Mouse (Mus musculus) B cell, adult 2 months (primary cell): ENCODE measurements around the gene Oaz2.
"Not testable (repeated sequence)": the region's sequence is repeated elsewhere in the genome, so short reads cannot be mapped to it uniquely, and the experiment has no call there.

Experiments used
- DNase-seq, 2 experiments: peaks; one replicate each; pipeline ENCODE4 v3.0.0; 2022

Oaz2 gene

GRCm38 (mm10) chr9:65667701-65668100 is at the start of gene Oaz2:
Gene Oaz2, plus strand, starts transcription at chr9:65668001.
- DNase-seq: no peak

DNA sequence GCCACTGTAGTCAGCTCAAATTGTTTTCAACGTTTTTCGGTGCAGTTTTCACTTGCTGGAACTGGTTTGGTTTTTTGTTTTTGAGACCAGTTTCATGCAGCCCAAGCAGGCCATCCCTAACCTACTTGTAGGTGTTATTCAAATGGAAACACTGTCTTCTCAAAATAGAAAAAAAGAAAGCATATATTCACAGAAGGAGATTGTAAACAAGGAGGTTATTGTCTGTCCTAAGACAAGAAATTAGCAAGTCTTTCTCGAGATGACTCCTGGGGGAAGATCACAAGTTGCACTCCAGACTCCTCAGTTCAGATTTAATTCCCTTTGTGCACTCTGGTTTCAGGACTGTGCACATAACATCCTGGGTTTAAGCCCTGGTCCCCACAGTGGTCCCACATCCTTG is 48.5 kb upstream of the Oaz2 start:
- no peak for DNase-seq

- no peak for DNase-seq
Measured at GRCm38 (mm10) chr9:65621196-65621595, 46.6 kb upstream of the Oaz2 start.

DNA sequence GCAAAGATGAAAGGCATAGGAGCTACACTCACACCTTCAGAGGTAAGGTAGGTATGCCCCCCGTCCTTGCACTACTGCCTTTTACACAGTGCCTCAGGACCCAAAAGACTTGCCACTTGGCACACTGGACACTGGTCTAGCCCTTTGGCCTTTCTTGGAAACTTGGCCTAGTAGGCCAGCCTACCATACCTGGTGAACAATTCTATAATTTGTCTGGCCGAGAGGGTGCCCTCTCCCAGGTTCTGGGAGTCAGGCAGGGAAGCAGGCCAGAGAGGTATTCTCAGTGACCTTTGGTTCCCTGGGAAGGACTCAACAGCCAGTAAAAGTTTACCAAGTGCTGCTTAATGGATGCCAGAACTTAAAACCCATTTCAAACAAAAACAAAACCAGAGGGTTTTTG is 46.1 kb upstream of the Oaz2 start:
- no peak for DNase-seq

DNA sequence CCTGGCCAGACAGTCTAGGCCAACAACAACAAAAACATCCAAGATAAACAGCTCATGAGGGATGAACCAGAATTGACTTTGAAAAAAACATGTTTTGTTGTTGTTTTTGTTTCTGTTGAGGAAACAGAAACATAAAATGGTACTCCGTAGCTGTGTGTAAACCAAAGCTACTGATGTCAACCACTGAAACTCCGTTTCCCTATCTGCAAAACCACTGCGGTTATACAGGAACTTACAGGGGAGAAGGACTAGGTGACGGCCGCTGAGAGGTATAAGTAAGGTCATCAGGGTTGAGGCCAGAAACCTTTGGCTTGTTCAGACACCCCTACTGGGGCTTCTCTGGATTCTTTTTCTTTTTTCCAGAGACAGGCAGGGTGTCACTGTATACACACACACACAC is 45.0 kb upstream of the Oaz2 start:
- DNase-seq: no peak

DNA sequence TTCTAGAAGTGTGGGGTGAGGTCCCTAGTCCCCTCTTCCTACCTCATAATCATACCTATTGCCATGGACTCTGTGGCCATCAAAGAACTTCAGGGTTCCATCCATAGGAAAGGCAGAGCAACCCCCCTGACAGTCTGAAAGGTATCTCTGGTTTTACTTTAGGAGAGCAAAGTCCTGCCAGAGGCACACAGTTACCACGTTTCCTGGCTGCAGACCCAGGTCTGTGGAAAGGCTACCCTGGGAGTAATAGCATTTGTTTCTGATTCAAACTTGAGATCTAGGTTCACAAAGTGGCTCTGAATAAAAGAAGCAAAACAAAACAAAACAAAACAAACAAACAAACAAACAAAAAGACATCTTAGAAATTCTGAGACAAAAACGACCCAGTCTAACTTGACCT is 43.5 kb upstream of the Oaz2 start:
- DNase-seq: no peak

DNA sequence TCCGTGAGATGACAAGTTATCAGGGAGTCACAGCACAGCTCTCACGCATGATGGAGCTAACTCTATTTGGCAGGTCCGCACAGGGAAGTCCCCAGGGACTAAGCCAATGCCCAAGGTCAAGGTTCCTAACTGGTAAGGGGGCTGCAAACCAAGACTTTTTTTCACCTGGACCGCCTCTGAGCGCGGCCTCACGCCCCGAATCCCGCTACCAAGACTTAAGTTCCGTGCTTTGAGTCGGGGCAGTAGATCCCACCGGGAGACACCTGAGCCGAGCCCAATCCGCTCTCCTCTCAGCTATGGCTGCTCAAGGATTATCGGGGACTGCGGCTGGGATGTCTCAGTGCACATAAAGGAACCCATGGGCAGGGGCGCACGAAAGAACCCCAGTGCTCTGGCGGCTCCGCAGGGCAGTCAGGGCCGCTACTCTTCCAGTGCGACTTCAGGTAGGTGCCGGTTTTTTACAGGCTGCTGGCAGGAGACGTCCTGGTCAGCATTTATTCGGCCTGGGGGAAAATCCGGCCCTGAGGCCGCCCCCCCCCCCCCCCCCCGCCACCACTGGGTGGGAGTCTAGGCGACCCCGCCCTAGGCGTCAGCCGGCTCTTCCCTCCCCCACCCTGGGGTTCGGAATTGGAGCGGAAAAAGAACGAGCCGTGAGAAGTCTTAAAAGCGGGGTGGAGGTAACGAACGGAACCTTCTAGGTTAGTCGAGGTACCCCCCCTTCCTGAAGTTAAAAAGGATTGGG is 38.6 kb upstream of the Oaz2 start, which contains the start of gene Rbpms2:
TSS of gene Rbpms2 (plus strand) at position 624 of the 742 bp plus-strand sequence.
- DNase-seq: peak; percentile 22 to 24

- peak; percentile 44 to 51 for DNase-seq
Measured at GRCm38 (mm10) chr9:65629767-65630630, 37.8 kb upstream of the Oaz2 start.

DNA sequence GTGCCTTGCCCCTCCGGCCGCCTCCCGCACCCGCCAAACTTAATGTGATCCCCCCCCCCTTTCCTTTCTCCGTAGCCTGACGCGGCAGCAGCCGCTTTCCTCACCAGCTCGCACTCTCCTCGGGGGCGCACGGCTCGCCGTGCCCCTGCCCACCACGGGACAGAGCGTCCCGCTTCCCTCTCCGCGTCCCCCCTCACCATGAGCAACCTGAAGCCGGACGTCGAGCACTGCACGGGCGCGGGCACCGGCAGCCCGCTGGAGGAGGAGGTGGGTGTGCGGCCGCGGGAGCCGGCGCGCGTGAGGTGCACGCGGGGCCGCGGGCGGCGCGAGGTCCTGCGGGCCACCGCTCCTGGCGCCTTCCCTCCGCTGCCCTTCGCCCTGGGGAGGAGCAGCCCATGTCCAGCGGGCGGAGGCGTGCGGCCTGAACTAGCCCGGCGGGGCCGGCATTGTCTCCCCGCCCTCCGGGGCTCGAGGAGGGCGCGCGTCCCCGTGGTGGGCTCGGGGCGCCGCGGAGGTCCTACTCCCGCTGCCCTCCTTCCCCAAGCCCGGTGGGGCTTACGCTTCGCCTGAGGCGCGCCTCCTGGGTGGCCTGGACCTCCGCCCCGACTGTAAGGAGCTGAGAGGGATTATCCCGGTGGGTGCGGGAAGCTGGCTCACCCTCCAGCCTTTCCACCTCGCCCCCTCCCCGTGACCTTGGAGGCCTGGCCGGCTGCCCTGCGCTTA is 37.0 kb upstream of the Oaz2 start:
- peak; percentile 25 to 39 for DNase-seq

DNA sequence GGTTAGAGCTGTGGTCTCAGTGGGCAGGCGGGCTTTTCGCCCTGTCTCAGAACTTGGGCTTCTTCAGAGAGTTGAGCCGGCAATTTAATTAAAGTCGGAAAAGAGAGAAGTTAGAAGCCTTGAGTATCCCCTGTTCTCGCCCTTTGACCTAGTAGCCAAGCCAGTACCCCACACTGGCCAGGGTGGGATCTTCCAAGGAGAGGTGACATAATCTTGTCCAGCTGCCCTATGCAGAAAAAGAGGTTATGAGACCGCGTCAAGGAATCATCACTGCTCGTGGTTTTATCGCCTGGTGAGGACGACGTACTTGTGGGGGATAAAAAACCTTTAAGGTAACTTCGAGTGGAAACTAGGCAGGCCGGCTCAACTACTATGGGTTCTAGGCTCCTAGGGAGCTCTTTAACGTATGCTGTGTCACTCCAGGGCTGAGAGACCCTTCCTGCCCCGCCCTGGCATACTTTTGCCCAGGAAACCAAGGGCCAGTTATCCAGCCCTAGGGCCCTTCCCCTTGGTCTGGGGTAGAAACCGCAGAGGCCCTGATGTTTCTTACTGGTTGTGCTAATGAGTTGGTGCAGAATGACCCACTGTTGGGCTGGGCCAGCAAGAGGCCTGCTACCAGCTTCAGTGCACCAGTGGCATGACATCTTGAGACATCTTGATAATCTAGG is 36.3 kb upstream of the Oaz2 start:
- DNase-seq: peak in 1 of 2 experiments; percentile 19

GRCm38 (mm10) chr9:65635766-65636165 is 32.0 kb upstream of the Oaz2 start:
- no peak for DNase-seq

DNA sequence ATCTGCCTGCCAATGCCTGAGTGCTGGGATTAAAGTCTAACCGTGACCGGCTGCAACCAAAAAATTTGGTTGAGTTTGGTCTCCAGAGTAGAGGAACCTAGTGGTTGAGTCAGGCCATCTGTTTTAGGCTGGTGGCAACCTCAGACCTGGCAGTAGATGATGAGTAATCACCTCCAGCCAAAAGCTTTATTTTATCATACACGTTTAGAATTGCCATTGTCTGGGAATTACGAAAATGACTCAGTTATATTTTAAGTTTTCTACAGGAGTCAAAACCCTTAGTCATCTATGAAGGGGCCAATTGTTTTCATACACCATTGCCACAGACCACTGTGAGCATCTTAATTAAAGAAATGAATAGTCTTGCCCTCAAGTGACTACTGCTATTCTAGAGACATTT is 30.9 kb upstream of the Oaz2 start:
- no peak for DNase-seq

DNA sequence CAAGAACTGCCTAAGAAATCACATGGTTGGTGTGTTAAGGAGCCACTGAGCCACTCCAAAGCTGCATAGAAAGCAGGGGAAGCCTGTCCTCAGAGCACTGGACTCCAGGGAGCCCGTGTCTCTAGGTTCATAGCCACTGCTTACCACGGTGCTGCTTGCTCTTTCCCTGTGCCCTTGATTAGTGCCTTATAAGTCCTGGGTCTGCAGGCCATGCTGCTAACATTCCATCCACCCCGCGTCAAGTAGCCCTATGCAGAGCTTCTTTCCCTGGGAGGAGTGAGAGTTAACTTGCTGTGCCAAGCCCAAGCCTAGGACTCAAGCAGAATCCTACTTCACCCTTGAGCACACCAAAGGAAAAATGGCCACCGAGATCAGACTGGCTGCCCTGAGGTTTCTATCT is 28.7 kb upstream of the Oaz2 start:
- DNase-seq: no peak

- no peak for DNase-seq
Measured at GRCm38 (mm10) chr9:65640838-65641410, 26.9 kb upstream of the Oaz2 start.

DNA sequence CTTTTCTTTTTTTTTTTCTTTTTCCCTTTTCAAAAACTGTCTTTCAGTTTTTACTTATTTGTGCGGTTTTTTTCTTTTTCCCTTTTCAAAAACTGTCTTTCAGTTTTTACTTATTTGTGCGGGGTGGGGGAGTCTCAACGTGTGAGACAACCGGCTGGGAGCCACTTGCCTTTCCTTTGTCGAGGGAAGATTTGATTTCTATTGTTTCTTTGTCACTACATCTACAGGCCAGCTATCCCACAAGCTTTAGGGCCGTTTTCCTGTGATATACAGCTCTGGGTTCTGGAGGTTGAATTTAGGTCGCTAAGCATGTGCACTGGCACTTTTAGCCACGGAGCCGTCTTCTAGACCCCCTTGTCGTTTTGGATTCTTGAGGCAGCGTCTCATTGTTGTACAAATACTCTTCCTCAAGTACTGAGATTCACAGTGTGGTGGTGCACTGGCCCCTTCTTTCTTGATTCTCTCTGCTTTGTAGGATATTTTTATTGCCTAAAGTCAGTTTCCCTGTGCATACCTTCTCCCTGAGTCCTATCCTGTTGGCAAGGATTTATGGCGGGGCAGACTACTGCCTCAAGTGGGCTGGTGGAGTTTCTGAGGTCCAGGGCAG is 26.3 kb upstream of the Oaz2 start:
- DNase-seq: no peak

- DNase-seq: no peak
Measured at GRCm38 (mm10) chr9:65642546-65642945, 25.3 kb upstream of the Oaz2 start.

DNA sequence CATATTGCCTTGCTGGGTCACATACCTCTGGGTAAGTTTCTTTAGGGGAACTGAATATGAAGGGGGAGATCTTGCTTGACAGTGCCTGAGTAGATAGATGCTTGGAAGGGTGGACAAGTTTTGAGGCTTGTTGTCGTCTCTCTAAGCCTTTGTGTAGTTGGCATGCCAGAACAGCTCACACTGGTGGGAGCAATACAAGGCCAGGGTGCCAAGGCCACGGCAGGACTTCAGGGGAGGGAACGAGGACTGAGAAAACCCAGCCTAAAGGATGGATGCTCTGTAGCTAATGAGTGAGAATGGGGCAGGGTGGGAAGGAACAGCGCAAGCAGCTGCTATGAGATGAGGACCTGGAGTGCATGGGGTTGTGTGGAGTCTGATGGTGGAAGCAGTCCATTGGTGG is 22.8 kb upstream of the Oaz2 start:
- DNase-seq: no peak

- DNase-seq: no peak
Measured at GRCm38 (mm10) chr9:65645984-65646383, 21.8 kb upstream of the Oaz2 start.

- no peak for DNase-seq
Measured at GRCm38 (mm10) chr9:65646782-65647181, 21.0 kb upstream of the Oaz2 start.

- no peak for DNase-seq
Measured at GRCm38 (mm10) chr9:65648730-65649129, 19.1 kb upstream of the Oaz2 start.

DNA sequence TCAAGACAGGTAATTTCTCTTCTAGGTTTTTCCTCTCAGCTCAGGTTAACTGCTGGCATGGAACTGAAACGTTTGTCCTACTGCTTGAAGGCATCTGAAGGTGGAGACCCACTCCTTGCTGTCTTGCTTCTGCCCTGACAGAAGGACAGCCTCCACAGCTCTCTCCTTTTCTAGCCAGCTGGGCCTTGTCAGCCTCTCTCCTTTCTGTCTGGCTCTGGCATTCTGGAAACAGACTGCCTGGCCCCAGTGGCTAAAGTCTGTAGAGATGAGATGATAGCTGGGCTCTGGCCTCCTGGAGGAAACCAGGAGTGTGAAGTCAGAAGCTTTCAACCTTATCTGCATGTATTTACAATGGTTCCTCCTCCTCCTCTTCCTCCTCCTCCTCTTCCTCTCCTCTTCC is 17.8 kb upstream of the Oaz2 start:
- DNase-seq: no peak

GRCm38 (mm10) chr9:65651957-65652356 is 15.8 kb upstream of the Oaz2 start:
- not testable (repeated sequence) for DNase-seq
